Mouse (Mus musculus): ENCODE measurements around the gene Capn12.

DNA sequence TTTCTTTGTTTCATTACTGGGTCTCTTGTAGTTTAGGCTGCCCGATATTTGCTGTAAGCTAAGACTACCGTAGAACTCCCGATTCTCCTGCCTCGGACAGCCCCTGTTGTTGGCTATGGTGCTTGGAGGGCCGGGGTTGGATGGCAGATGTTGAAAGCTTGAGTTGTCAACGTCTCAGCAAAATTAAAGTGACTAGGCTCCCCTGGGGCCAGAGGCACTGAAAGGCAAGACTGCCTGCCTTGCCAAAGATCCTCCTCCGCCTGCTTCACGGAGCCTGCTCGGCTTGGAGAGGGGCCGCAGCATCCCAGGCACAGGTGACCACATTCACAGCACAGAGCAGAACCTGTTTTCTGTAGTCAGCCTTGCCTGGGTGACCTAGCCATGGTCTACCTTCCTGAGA, 668 bp upstream of the Capn12 start:
- TF ChIP-seq CTCF (IDR thresholded peaks at IDR 0.05; ENCODE audit: control insufficient read depth, insufficient read depth, insufficient read length) (no peak), MYOG (IDR thresholded peaks at IDR 0.05; ENCODE audit: control insufficient read depth, extremely low read depth, insufficient read length) (no peak), MAX (IDR thresholded peaks at IDR 0.05) (no peak), CEBPB (IDR thresholded peaks at IDR 0.05; ENCODE audit: low read depth) (no peak)

All from C2C12 (cell line).